Mouse (Mus musculus): ENCODE measurements around the gene Arhgap44. TPM values are rescaled to one million over a fixed set of nuclear protein-coding genes. Genes with fewer than 3 reads are reported as not detected.

Gene Arhgap44
- polyA plus RNA-seq, 1 experiment from 2014 or later = 8.5 TPM

DNA sequence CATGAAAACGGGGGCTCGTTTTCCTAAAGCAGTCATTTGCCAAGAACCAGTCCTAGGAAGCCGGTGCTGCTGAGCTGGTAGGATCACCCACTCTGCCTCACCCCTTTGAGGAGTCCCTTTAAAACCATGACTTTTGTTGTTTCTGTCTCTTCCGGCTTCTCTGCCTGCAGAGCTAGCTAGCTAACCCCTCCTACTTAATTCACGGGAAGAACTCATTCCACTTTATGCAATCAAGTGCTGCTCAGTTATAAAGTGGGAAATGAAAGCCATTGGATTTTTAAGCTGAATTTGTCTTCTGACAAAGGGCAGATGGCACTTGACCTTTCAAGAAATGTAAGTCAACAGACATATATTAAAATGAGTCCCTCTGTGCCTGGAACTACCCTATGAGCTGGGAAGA lies 134.7 kb downstream of the Arhgap44 start:
- no peaks in the 10 kb centered on the region for H3K4me1 ChIP-seq (ENCODE audit: control insufficient read depth, insufficient read depth, low read length)
- 78% methylated on average over 5 of the region's 5 CpGs for WGBS
- no peak overlapping the region for H3K4me3 ChIP-seq (ENCODE audit: low read depth, low read length)
- H3K9me3 ChIP-seq (replicated peaks; ENCODE audit: control insufficient read depth, low read length) = no peaks in the 10 kb centered on the region
- H3K36me3 ChIP-seq (ENCODE audit: control insufficient read depth, insufficient read depth, low read length) = no peaks in the 10 kb centered on the region
- no peaks in the 10 kb centered on the region for H3K27me3 ChIP-seq (replicated peaks; ENCODE audit: control insufficient read depth, insufficient read depth, low read length)
- no peak overlapping the region for H3K27ac ChIP-seq (ENCODE audit: low read depth, low read length)
- no peak for DNase-seq (ENCODE audit: low spot score)
- no peak overlapping the region for H3K4me2 ChIP-seq (ENCODE audit: low read length)
- no peak for ATAC-seq
- H3K9ac ChIP-seq (ENCODE audit: low read length) = no peak overlapping the region

DNA sequence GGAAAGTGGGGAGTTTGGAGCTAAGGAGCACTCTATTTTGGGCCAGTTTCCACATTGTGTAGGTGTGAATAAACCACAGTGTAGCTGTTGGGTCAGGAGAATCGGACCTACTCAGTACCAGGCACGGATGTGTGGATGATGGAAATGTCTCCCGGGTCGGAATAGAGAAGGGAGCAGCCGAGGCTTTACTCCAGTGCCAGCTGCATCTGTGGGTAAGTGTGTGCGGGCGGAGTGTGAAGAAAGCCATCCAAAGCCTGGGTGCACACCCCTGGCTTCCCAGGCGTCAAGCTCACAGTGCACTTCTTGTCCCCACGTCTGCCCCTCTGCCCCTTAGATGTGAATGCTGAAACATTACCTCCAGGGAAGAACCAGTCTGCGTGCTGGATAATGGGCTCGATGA lies 140.0 kb downstream of the Arhgap44 start:
- peaks cover 4% of the 10 kb centered on the region; the same call in 1 of the 2 replicates for H3K36me3 ChIP-seq (ENCODE audit: control insufficient read depth, insufficient read depth, low read length)
- WGBS = 93% methylated on average over 11 of the region's 11 CpGs
- no peak overlapping the region for H3K4me2 ChIP-seq (ENCODE audit: low read length)
- H3K27me3 ChIP-seq (replicated peaks; ENCODE audit: control insufficient read depth, insufficient read depth, low read length) = no peaks in the 10 kb centered on the region
- ATAC-seq = no peak
- no peak overlapping the region for H3K9ac ChIP-seq (ENCODE audit: low read length)
- H3K9me3 ChIP-seq (replicated peaks; ENCODE audit: control insufficient read depth, low read length) = no peaks in the 10 kb centered on the region
- no peak overlapping the region for H3K27ac ChIP-seq (ENCODE audit: low read depth, low read length)
- no peaks in the 10 kb centered on the region for H3K4me1 ChIP-seq (ENCODE audit: control insufficient read depth, insufficient read depth, low read length)
- H3K4me3 ChIP-seq (ENCODE audit: low read depth, low read length) = no peak overlapping the region
- DNase-seq (ENCODE audit: low spot score) = no peak

DNA sequence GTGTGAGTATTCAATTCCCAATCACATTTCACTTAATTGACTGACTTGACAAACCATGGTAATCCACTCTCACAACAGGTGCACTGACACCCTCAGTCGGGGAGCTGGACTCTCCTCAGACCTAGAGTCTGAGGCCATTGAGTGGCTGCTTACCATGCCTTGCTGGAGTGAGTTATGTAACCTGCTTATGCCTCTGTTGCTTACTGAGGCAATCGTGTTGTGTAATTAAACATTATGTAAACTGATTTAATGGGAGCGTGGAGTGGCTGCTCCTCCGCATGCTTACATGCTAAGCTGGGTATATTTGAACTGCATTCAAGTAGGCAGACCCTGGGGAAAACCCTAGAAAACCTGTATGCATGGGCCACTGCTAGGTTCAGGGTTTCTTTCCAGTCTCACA lies 142.0 kb downstream of the Arhgap44 start:
- no peak overlapping the region for H3K4me3 ChIP-seq (ENCODE audit: low read depth, low read length)
- DNase-seq (ENCODE audit: low spot score) (no peak), ATAC-seq (no peak)
- 86% methylated on average over 4 of the region's 4 CpGs for WGBS
- no peak overlapping the region for H3K27ac ChIP-seq (ENCODE audit: low read depth, low read length)
- no peaks in the 10 kb centered on the region for H3K9me3 ChIP-seq (replicated peaks; ENCODE audit: control insufficient read depth, low read length)
- H3K9ac ChIP-seq (ENCODE audit: low read length) = no peak overlapping the region
- H3K4me2 ChIP-seq (ENCODE audit: low read length) = no peak overlapping the region
- H3K27me3 ChIP-seq (replicated peaks; ENCODE audit: control insufficient read depth, insufficient read depth, low read length) = no peaks in the 10 kb centered on the region
- H3K36me3 ChIP-seq (ENCODE audit: control insufficient read depth, insufficient read depth, low read length) = peaks cover 4% of the 10 kb centered on the region; the same call in 1 of the 2 replicates
- H3K4me1 ChIP-seq (ENCODE audit: control insufficient read depth, insufficient read depth, low read length) = no peaks in the 10 kb centered on the region

DNA sequence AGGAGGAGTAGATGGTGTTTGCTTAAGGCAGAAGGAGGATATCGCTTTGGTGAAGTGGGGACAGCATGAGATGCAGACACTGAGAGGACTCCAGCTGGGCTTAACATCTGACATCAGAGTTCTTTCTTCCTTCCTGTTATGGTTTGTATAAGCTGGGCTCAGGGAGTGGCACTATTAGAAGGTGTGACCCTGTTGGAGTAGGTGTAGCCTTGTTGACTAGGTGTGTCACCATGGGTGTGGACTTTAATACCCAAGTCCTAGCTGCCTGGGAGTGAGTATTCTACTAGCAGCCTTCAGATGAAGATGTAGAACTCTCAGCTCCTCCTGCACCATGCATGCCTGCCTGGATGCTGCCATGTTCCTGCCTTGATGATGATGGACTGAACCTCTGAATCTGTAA lies 146.0 kb downstream of the Arhgap44 start:
- DNase-seq (ENCODE audit: low spot score) (no peak), ATAC-seq (no peak)
- H3K27me3 ChIP-seq (replicated peaks; ENCODE audit: control insufficient read depth, insufficient read depth, low read length) = no peaks in the 10 kb centered on the region
- H3K4me2 ChIP-seq (ENCODE audit: low read length) = no peak overlapping the region
- H3K4me1 ChIP-seq (ENCODE audit: control insufficient read depth, insufficient read depth, low read length) = no peaks in the 10 kb centered on the region
- H3K9ac ChIP-seq (ENCODE audit: low read length) = no peak overlapping the region
- no peaks in the 10 kb centered on the region for H3K9me3 ChIP-seq (replicated peaks; ENCODE audit: control insufficient read depth, low read length)
- no peak overlapping the region for H3K4me3 ChIP-seq (ENCODE audit: low read depth, low read length)
- WGBS = 98% methylated on average over 1 of the region's 1 CpGs
- H3K36me3 ChIP-seq (ENCODE audit: control insufficient read depth, insufficient read depth, low read length) = no peaks in the 10 kb centered on the region
- no peak overlapping the region for H3K27ac ChIP-seq (ENCODE audit: low read depth, low read length)

DNA sequence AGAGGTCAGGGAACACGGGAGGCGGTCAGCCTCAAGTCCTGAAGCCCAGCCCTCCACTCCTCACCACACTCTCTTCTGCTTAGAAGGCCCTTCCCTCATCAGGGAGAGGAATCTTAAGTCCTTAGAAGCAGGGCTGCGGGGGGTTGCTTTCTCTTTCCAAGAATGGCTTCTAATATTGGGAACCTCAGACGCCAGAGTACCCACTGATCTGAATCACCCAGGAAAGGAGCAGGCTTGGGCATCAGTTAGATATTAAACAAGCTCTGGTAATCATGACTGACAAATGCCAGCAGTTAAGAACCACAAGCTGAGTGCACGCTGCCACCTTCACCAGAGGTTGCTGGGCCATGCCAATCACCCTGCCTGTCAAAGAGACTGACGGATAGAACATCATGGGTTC lies 148.9 kb downstream of the Arhgap44 start:
- Histone ChIP-seq H3K4me2 (ENCODE audit: low read length) (no peak overlapping the region), H3K9ac (ENCODE audit: low read length) (no peak overlapping the region), H3K4me1 (ENCODE audit: control insufficient read depth, insufficient read depth, low read length) (no peaks in the 10 kb centered on the region), H3K9me3 (replicated peaks; ENCODE audit: control insufficient read depth, low read length) (no peaks in the 10 kb centered on the region), H3K36me3 (ENCODE audit: control insufficient read depth, insufficient read depth, low read length) (no peaks in the 10 kb centered on the region), H3K27ac (ENCODE audit: low read depth, low read length) (no peak overlapping the region), H3K27me3 (replicated peaks; ENCODE audit: control insufficient read depth, insufficient read depth, low read length) (no peaks in the 10 kb centered on the region), H3K4me3 (ENCODE audit: low read depth, low read length) (no peak overlapping the region)
- ATAC-seq = no peak
- 78% methylated on average over 6 of the region's 6 CpGs for WGBS
- no peak for DNase-seq (ENCODE audit: low spot score)

DNA sequence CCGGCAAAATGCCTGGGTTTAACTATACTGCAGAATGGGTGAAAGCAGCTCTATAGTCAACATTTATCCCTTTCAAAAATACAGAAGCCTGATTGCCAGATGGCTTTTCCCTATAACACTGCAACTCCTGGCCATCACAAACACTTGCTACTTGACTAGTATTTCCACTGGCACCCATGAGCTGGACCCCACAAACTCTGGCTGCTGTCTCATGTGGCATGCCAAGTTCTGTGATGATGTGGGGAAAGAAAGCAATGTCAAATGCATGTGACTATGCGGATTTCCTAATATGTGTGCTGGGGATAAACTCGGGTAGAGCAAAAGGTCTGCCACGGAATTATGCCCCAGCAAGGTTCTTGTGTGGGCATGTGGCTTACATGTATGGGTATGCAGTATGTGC lies 156.7 kb downstream of the Arhgap44 start:
- no peaks in the 10 kb centered on the region for H3K9me3 ChIP-seq (replicated peaks; ENCODE audit: control insufficient read depth, low read length)
- no peak overlapping the region for H3K4me2 ChIP-seq (ENCODE audit: low read length)
- H3K9ac ChIP-seq (ENCODE audit: low read length) = no peak overlapping the region
- ATAC-seq (no peak), DNase-seq (ENCODE audit: low spot score) (no peak)
- no peaks in the 10 kb centered on the region for H3K4me1 ChIP-seq (ENCODE audit: control insufficient read depth, insufficient read depth, low read length)
- WGBS = 88% methylated on average over 4 of the region's 4 CpGs
- no peak overlapping the region for H3K27ac ChIP-seq (ENCODE audit: low read depth, low read length)
- no peaks in the 10 kb centered on the region for H3K27me3 ChIP-seq (replicated peaks; ENCODE audit: control insufficient read depth, insufficient read depth, low read length)
- H3K4me3 ChIP-seq (ENCODE audit: low read depth, low read length) = no peak overlapping the region
- H3K36me3 ChIP-seq (ENCODE audit: control insufficient read depth, insufficient read depth, low read length) = peaks cover 31% of the 10 kb centered on the region

DNA sequence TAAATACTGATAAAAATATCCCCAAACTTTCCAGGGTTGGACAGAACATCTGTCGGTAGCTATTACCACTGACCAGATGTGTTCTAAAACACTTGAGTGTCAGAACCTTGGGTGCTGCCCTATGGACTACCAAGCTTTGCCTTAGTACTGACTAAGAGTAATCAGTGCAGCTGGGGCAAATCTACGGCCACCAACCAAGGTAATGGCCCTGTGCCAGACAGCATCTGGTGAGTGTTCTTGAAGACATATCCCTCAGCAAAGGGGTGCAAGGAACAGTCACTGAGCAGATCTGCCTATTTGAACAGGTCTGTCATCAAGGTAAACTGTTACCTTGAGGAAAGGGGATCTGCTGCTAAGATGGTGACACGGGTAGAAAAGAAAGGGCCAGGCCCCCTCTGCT lies 157.9 kb downstream of the Arhgap44 start:
- peaks cover 43% of the 10 kb centered on the region for H3K36me3 ChIP-seq (ENCODE audit: control insufficient read depth, insufficient read depth, low read length)
- H3K27me3 ChIP-seq (replicated peaks; ENCODE audit: control insufficient read depth, insufficient read depth, low read length) = no peaks in the 10 kb centered on the region
- no peak overlapping the region for H3K4me3 ChIP-seq (ENCODE audit: low read depth, low read length)
- 77% methylated on average over 3 of the region's 3 CpGs for WGBS
- H3K9ac ChIP-seq (ENCODE audit: low read length) = no peak overlapping the region
- no peaks in the 10 kb centered on the region for H3K4me1 ChIP-seq (ENCODE audit: control insufficient read depth, insufficient read depth, low read length)
- ATAC-seq (no peak), DNase-seq (ENCODE audit: low spot score) (peak; percentile 3)
- H3K4me2 ChIP-seq (ENCODE audit: low read length) = no peak overlapping the region
- no peaks in the 10 kb centered on the region for H3K9me3 ChIP-seq (replicated peaks; ENCODE audit: control insufficient read depth, low read length)
- H3K27ac ChIP-seq (ENCODE audit: low read depth, low read length) = no peak overlapping the region

DNA sequence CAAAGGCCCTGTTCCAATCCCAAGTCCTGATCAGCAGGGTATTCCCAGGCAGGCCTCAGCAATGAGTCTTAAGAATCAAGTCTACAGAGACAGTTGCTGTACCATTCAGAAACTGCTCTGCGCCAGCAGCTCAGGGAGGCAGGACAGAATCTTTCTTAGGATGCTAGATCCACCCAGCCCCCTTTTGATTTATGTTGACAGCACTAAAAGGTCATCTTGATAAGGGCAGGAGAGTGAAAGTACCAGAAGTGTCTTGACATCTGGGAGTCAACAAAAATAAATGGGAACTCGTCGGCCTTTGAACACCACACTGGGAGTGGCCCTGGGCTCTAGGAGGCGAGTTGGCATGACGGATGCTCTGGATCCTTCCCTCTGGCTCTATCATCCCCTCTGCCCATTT lies 159.2 kb downstream of the Arhgap44 start:
- ATAC-seq = no peak
- H3K27ac ChIP-seq (ENCODE audit: low read depth, low read length) = no peak overlapping the region
- WGBS = 93% methylated on average over 5 of the region's 5 CpGs
- no peak overlapping the region for H3K4me2 ChIP-seq (ENCODE audit: low read length)
- peaks cover 55% of the 10 kb centered on the region for H3K36me3 ChIP-seq (ENCODE audit: control insufficient read depth, insufficient read depth, low read length)
- H3K4me3 ChIP-seq (ENCODE audit: low read depth, low read length) = no peak overlapping the region
- no peaks in the 10 kb centered on the region for H3K9me3 ChIP-seq (replicated peaks; ENCODE audit: control insufficient read depth, low read length)
- H3K4me1 ChIP-seq (ENCODE audit: control insufficient read depth, insufficient read depth, low read length) = no peaks in the 10 kb centered on the region
- H3K9ac ChIP-seq (ENCODE audit: low read length) = no peak overlapping the region
- H3K27me3 ChIP-seq (replicated peaks; ENCODE audit: control insufficient read depth, insufficient read depth, low read length) = no peaks in the 10 kb centered on the region
- DNase-seq (ENCODE audit: low spot score) = no peak

DNA sequence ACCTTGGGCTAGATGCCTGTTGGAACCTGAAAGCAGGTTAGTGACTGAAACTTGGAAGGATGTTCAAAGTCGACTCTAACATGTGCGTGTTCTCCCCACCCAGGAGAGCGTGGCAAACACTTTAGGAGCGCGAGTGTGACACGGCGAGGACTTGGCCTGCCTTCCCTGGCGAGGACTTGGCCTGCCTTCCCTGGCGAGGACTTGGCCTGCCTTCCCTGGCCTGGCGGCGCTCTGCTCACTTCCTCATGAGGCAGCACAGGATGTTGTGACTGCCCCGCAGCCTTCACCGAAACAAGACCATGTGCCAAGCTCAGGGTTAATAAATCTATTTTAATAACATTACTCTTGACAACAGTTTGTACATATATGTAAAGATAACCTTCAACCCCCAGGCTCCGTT lies 161.0 kb downstream of the Arhgap44 start:
- H3K4me1 ChIP-seq (ENCODE audit: control insufficient read depth, insufficient read depth, low read length) = no peaks in the 10 kb centered on the region
- no peak overlapping the region for H3K4me3 ChIP-seq (ENCODE audit: low read depth, low read length)
- H3K9me3 ChIP-seq (replicated peaks; ENCODE audit: control insufficient read depth, low read length) = no peaks in the 10 kb centered on the region
- peaks cover 73% of the 10 kb centered on the region for H3K36me3 ChIP-seq (ENCODE audit: control insufficient read depth, insufficient read depth, low read length)
- no peak overlapping the region for H3K27ac ChIP-seq (ENCODE audit: low read depth, low read length)
- H3K9ac ChIP-seq (ENCODE audit: low read length) = no peak overlapping the region
- DNase-seq (ENCODE audit: low spot score) (no peak), ATAC-seq (no peak)
- WGBS = 91% methylated on average over 14 of the region's 14 CpGs
- H3K27me3 ChIP-seq (replicated peaks; ENCODE audit: control insufficient read depth, insufficient read depth, low read length) = no peaks in the 10 kb centered on the region
- H3K4me2 ChIP-seq (ENCODE audit: low read length) = no peak overlapping the region

Data from forebrain, embryonic 14.5 days (tissue).